Mouse (Mus musculus): Measurements from ENCODE around the gene Ppig.

Gene Ppig

DNA sequence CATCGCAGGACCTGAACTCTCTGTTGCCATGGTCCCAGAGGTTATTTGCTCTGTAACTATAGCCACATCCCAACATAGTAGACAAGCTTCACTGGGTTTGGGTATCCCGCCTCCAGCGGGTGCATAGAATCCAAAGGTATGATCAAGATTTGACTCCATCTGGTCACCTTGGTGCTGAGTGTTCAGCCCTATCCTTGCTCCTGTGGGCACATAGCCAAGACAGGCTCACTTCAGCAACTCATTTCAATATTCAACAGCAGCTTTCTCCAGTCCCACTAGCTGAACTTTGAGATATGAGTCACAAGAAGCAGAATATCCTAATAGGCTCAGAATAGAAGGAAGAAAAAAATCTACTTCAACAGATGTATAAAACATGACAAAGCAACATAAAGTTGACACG is 41.0 kb downstream of the Ppig start:
- no peak for DNase-seq (ENCODE audit: low spot score in 2 of 2)

DNA sequence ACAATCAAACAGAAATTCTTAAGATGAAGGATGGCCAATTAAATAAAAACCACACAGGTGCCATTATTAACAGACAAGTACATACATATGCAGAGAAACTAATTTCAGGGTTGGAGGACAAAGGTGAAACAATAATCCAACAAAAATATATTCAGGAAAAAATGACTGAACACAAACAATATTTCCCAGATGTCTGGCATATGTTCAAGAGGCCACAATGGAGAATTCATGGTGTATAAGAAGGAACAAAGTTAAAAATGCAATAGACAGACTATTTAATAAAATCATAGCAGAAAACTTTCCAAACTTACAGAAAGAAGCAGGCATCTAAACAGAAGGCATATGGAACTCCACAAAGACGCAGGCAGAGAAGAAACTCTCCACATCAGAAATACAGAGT is 42.4 kb downstream of the Ppig start:
- no peak for DNase-seq (ENCODE audit: low spot score in 2 of 2)

DNA sequence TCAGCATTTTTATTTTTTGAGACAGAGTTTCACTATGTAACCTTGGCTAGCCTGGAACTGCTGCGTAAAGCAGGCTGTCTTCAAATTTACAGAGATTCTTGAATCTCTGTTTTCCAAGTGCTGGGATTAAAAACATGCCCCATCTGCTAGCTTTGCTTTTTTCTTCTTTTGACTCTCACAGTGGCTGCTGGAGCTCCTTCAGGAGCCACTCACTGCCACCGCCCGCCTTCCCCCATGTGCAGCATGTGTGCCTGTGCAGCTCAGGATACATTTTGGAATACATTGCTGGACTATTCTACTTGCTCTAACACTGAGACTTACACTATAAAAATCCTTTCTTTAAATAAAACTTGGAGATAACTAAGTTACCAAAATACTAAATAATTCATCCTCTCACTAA is 51.0 kb downstream of the Ppig start:
- peak; percentile 31 to 36 for DNase-seq (ENCODE audit: low spot score in 2 of 2)

DNA sequence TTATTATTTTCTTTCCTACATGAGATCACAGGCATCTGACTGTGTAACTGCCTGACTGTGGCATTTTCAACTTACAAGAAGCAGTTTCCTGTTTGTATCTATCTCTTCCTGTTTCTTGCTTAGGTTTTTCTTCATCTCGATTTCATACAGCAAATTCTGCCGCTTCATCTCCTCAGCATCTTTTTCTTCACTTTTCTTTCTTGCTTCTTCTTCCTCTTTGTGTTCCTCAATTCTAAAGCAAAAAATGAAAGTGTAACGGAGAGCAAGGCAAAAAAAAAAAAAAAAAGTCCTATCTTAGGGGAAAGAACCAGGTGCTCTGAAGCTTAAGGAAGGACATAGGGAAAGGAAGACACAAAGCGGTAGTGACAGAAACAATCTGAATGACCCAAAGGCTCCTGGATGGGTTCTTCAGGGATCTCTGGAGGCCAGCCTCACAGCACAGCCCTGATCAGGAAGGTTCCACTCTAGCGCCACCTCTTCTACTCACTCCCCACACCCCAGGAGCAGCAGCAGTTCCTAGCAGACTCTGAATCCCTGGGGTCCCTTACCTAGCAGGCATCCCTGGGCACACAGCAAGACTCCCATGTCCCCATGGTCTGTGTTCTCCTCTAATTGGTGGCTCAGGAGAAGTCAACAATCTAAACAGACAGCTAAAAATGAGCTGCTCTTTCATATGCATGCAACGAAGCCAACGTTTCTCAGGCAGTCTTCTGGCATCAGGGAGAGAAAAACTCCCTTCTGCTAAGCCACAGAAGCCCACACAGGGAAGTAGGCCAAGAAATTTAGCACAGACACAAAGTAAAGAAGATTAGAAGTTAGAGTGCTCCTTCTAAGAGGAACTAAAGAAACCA is 55.9 kb downstream of the Ppig start:
- DNase-seq (ENCODE audit: low spot score in 2 of 2): peak in 1 of 2 experiments; percentile 10

DNA sequence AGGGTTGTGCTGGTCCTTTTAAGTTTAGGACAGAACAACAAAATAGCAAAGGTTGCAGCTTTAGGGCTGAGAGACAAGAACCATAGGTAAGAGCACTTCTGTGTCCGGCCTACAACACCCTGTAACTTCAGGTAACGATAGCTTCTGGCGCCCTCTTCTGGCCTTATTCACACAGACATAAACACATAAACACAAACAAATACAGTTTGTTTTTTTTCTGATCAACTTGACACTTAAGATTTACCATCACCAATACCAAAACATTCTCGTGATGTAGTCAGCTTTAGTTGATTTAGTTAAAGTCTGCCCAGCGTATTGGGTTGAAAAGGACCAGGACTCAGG is 56.5 kb downstream of the Ppig start:
- DNase-seq (ENCODE audit: low spot score in 2 of 2): no peak

DNA sequence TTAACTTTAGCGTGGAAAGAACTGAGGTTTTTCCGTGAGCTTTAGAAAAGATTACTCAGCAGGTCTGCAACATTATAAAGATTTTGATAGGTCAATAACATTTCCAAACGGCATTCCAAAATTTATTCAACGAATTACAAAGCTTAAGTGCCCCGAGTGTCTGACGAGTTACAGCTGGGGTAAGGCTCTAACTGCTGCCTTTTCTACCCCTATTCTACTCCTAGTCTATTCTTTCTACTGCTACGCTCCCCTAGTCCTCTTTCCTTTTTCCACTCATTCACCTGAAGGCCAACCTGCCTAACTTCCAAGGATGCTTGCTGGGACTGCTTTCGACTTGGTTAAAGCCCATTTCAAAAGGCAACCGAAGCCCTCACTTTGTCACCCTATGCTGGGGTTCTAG is 66.6 kb downstream of the Ppig start:
- DNase-seq (ENCODE audit: low spot score in 2 of 2): no peak

DNA sequence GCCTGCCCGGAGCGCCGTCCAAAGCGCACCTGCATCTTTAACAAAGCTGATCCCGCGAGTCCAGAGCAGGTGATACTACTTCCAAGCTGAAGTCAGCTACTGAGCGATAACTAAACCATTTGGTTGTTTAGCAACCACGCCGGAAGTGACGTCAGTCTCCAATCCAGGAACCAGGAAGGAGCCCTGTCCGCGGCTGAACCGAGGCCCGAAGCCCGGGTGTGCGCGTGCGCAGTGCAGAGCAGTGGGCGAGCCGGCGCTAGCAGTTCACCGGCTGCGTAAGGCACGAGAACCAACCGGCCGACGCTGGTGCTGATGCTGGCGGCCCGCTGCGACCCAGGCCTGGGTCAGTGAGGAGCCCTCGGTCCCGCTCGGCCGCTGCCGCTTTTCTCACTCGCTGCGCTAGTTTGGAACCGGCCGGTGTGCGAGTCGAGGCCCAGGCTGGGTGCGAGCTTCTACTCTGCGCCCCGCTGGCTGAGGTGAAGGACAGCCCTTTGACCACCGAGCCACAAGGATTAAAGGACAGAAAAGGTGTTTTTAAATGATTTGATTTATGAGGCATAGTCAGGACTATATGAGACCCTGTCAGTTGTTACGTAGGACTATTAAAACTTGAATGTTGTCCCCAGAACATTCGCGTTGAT is 67.2 kb downstream of the Ppig start, which contains the start of the genes Ccdc173 and Phospho2:
TSS of gene Ccdc173 (minus strand) at position 147 of the 641 bp plus-strand sequence.
TSS of gene Phospho2 (plus strand) at position 195 of the 641 bp plus-strand sequence.
- DNase-seq (ENCODE audit: low spot score in 2 of 2): peak; percentile 96 to 98

DNA sequence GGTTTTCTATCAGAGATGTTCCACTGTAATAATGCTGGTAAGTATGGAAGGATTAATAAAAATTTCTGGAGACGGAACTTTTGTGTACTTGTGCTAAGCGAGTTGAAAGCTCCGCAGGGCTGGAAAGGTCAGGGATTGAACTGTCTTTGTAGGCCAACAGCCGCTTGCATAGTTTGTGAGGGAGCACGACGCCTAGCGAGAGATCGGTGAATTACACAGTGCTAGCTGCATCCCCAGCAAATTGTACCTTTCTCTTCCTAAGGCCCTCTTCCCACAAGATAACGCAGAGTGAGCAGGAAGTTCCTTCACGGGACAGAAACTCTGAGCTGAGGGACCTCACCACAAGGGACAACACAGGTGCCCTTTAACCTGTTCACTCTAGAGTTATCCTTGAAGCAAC is 67.9 kb downstream of the Ppig start:
- peak; percentile 50 to 74 for DNase-seq (ENCODE audit: low spot score in 2 of 2)

DNA sequence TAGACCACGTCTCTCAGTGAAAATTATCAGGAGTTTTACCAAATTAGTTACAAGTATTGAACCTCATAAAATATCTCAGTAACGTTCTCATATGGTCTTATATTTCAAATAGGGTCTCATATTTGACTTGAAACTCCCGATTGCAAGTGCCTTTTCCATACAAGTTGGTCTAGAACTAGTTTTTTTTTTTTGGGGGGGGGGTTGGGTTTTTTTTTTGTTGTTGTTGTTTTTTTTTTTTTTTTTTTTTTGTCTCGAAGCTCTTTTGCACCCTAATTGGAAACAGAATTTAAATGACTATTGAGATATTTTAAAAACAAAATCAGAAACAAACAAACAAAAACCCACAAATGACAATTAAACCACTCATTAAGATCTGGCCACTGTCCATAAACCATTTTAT is 68.4 kb downstream of the Ppig start:
- no peak for DNase-seq (ENCODE audit: low spot score in 2 of 2)

DNA sequence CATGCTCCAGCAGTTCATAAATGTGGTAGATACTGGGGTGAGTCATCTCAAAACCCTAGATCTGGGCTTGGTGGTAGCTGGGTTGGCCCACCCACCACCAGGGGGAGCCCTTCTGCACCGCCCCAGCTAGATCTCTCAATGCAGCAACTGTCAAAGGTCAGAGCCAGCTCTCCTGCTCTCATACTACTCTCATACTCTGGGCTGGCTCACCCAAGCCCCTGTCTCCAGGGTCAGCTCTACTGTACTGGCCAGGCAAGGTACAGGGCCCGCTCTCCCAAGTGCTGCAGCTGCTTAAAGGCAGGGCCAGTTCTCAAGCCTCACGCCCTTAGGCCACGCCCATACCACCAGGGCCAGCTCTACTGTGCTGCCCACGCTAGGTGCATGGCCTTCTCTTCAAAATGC is 80.6 kb downstream of the Ppig start:
- peak in 1 of 2 experiments; percentile 34 for DNase-seq (ENCODE audit: low spot score in 2 of 2)

Measured in frontal cortex, postnatal 14 days (tissue).